Mouse (Mus musculus) urinary bladder, postnatal 36 days (tissue): Measurements from ENCODE around the gene Ssr1.

Source experiments
- DNase-seq, 2 experiments: peaks; one replicate each; pipeline ENCODE4 v3.0.0; 2022; ENCODE audit warnings: low spot score in 2 of 2, mixed read lengths in 1 of 2

Gene Ssr1

GRCm38 (mm10) chr13:37980346-37980745 is 13.7 kb downstream of the Ssr1 start:
- DNase-seq = no peak

- no peak for DNase-seq
Measured at GRCm38 (mm10) chr13:37979506-37979905, 14.5 kb downstream of the Ssr1 start.

GRCm38 (mm10) chr13:37974731-37975130 is 19.3 kb downstream of the Ssr1 start:
- no peak for DNase-seq

- DNase-seq = no peak
Measured at GRCm38 (mm10) chr13:37974036-37974435, 20.0 kb downstream of the Ssr1 start.

- DNase-seq = no peak
Measured at GRCm38 (mm10) chr13:37970887-37971530, 23.0 kb downstream of the Ssr1 start.

GRCm38 (mm10) chr13:37969988-37970387 is 24.0 kb downstream of the Ssr1 start:
- DNase-seq = no peak

GRCm38 (mm10) chr13:37969337-37969736 is 24.7 kb downstream of the Ssr1 start:
- peak; percentile 77 to 86 for DNase-seq

GRCm38 (mm10) chr13:37967565-37967964 is 26.5 kb downstream of the Ssr1 start:
- DNase-seq = no peak

GRCm38 (mm10) chr13:37967052-37967437 is 27.0 kb downstream of the Ssr1 start:
- DNase-seq = no peak

GRCm38 (mm10) chr13:37966256-37967051 is 27.6 kb downstream of the Ssr1 start:
- DNase-seq = no peak

GRCm38 (mm10) chr13:37965126-37965914 is 28.7 kb downstream of the Ssr1 start:
- DNase-seq = no peak

- no peak for DNase-seq
Measured at GRCm38 (mm10) chr13:37964128-37965087, 29.6 kb downstream of the Ssr1 start.

GRCm38 (mm10) chr13:37963354-37964007 is 30.5 kb downstream of the Ssr1 start:
- peak; percentile 72 to 79 for DNase-seq

- peak in 1 of 2 experiments; percentile 41 for DNase-seq
Measured at GRCm38 (mm10) chr13:37962541-37962940, 31.5 kb downstream of the Ssr1 start.

- DNase-seq = no peak
Measured at GRCm38 (mm10) chr13:37959936-37960335, 34.1 kb downstream of the Ssr1 start.

GRCm38 (mm10) chr13:37959239-37959907 is 34.6 kb downstream of the Ssr1 start:
- DNase-seq = no peak

GRCm38 (mm10) chr13:37958498-37959238 is 35.3 kb downstream of the Ssr1 start:
- no peak for DNase-seq

GRCm38 (mm10) chr13:37954318-37954717 is 39.7 kb downstream of the Ssr1 start:
- no peak for DNase-seq

- no peak for DNase-seq
Measured at GRCm38 (mm10) chr13:37952981-37953380, 41.0 kb downstream of the Ssr1 start.
